Mouse (Mus musculus): ENCODE results near the gene Kif3c.
A peak's percentile ranks its signal among the peaks of the same experiment; 100 is the strongest.
"Not testable (repeated sequence)": the region's sequence is repeated elsewhere in the genome, so short reads cannot be mapped to it uniquely, and the experiment has no call there.

Kif3c gene

DNA sequence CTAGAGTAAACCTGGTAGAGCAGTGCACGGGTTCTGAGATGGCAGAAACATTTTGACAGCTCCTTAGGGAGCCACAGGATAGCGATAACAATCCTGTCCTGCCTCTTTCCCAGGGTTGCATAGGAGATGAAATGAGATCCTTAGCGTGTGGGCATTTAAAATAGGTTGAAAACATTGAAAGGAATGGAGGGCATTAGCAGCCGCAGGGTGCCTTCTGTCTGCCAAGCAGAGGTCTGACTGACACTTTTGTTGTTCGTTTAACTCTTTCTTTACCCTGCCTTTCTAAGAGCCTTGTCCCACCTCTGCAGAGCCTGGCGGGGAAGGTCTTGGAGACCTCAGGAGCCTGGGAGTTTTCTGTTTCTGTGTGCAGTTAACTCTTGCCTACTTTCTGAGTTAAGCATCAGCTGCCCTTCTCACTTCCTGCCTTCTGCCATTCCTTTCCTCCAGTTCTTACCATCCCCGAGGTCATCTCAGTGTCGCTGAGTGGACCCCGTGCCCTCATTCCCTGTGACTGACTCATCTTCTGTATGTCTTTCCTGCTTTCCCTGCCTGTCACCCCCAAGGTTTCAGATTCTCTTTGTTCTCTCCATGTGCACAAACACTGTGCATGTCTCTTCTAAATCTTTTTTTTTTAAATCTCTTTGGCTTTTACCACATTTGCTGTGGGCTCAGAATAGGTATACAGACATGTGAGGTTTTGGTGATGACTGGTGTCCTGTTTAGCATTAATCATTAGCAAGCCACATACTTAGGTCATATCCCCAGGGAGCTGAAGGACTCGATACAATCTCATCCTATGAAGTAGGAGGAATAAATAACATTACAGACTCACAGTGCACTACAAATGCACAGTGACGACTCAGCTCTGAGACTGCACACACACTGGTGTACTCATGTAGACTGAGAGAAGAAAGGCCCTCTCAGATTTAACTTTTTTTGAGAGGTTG, 6.3 kb downstream of the Kif3c start:
- DNase-seq (ENCODE audit: low spot score): no peak

DNA sequence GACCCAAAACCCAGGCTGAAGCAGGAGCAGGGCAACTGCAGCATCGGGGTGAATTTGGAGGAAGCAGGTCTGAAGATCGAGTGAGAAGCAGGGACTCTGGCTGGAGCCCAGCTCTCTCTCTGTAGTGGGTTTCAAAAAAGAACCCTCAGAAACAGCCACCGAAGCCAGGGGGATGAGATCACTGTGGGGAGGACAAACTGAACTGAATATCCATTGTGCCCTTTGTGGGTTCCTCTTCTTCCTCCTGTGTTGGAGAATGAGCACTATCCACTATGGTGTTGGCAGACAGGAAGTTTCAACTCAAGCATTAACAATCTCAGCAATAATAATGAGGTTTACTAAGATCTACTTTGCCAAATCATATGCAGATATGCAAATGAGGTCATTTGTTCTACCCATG, 7.1 kb downstream of the Kif3c start:
- no peak for DNase-seq (ENCODE audit: low spot score)

DNA sequence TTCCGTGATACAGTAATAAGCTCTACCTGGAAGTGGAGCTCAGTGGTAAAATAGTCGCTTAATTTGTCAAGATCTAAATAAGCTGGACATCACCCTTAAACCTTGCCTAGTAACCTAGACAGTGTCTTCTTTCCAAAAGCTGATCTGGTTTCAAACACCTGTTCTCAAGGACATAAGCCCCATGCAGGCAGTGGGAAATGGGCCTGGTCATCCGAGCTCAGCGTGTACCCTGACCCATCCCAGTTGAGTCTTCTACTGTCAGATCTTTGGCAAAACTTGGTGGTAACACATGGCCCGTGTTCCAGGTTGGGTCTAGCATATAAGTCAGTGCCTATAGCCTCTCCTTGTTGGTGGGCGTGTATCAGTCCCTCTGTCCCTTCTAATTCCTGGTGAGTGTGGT, 8.6 kb downstream of the Kif3c start:
- no peak for DNase-seq (ENCODE audit: low spot score)

DNA sequence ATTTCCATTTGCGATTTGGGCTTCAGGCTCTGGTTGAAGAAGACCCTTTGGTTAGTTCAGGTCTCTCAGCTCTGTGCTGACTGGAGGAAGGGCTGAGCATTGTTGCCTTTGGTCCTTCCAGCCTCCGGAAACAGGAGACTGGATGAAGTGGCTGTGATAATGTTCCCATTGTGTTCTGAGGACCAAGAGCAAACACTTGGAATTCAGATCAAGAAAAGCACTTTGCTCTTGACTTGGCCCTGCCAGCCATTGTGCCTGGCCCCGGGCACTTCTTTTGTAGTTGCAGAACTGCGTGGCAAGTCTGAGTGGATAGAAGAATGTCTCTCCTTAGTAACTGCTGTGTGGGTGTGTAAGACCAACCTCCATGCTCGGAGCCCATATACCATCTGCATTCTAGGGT, 9.6 kb downstream of the Kif3c start:
- DNase-seq (ENCODE audit: low spot score): no peak

DNA sequence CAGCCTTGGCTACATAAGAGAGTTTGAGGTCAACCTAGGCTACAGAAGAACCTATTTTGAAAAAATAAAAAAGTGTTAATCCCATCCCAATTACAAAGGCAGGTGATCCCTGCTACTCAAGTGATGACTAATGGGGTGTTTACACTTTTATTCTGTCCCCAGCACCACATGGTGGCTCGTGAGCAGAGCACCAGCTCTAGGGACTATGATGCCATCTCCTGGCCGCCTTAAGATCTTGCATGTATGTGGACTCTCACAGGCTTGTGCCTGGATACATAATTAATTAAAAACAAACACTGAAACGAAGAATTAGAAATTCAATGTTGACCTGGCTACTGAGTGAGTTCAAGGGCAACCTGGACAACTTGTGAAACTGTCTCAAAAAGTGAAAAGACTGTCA, 12.3 kb downstream of the Kif3c start:
- DNase-seq (ENCODE audit: low spot score): no peak

DNA sequence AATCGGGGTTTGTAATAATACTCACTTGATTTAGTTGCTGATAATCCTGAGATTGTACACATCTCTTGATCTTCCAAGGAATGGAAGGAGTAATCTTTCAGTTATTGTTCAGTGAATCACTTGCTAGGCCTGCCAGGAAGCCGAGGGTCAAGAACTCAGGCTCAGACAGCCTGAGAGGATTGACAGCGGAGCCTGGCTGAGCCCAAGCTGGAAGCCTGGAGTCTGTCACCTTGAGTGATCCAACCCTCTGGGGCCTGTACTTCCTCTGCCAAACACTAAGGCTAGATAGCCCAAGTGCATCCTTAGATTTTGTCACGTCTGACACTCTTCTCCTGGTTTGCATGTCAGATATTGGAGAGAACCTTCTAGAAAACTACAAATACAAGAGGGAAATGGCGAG, 12.8 kb downstream of the Kif3c start:
- DNase-seq (ENCODE audit: low spot score): no peak

DNA sequence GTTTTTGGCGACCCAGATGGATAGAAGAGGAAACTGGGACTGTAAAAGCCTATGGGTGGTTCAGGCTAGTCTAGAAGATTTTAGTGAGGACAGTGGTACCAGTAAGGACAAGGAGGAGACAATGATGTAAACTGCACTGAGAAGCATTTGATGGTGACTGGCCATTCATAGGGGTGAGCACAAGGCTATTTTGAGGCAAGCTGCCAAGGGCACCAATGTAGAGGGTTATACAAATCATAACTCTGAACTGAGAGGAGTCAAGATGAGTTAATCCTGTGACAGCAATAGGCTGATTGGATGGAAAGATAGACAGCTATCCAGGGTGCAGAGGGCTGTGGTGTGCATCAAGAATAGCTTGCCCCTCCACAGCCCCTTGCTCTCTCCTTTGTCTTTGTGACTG, 19.9 kb downstream of the Kif3c start:
- no peak for DNase-seq (ENCODE audit: low spot score)

DNA sequence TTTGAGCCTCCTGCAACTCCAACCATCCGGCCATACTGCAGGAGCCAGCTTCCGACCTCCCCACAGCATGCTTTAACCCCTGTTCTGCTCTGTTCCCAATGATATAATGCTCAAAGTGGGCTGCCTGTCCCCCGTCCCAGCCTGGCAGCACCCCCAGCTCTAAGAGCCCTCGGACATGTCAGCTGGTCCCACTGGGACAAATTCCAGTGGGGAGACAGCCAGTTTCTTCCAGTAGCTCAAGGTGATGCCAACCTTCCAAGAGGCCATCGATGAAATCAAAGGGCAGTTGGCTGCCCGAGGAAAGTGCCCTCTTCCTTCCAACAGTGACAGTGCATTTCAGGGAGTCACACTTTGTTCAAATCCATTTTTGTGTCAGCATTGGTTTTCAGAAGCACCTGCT, 20.3 kb downstream of the Kif3c start:
- no peak for DNase-seq (ENCODE audit: low spot score)

DNA sequence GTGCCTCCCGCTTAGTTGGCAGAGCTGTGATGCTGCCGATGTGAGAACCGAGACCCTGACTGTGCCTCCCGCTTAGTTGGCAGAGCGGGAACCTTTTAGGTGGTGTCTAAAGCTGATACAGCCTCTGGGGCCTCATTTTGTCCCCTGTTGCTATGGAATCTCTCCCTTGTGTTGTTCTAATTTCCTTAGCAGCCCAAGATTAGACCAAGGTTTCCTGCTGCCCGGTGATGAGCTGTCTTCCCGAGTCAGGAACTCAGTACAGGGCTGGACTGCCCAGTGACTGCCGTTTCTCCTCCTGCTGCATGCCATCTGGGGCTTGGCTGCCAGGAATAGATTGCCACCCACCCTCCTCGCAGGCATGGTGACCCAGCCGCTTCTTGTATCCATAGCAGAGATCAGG, 21.0 kb downstream of the Kif3c start:
- no peak for DNase-seq (ENCODE audit: low spot score)

DNA sequence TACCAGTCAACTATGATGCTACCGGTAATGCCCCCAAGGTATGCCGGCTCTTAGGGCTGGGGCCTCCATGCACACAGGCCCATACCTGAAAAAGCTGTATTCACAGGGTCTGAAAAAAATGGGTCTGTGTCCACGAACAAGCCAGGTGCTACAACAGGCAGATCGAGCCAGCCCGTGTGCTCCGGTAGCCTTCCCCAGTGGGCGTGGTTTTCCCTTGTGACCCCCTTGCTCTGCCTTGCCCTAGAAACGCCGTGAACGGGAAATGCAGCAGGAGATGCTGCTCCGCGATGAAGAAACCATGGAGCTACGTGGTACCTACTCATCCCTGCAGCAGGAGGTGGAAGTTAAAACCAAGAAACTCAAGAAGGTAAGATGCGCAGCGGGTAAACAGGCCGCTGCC, 23.0 kb downstream of the Kif3c start:
- no peak for DNase-seq (ENCODE audit: low spot score)

DNA sequence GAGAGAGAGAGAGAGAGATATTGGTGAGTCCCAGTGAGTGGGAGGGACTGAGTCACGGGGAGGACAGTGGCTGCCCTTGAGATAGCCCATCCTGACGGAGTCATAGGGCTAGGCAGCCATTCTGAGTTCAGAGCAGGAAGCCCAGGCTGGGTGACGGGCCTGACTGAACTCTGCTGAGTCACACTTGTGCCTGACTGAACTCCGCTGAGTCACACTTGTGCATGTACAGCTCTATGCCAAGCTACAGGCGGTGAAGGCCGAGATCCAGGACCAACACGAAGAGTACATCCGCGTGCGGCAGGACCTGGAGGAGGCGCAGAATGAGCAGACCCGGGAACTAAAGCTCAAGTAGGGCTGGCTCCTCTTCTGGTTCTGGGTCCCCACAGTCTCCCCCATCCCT, 24.5 kb downstream of the Kif3c start:
- DNase-seq (ENCODE audit: low spot score): no peak

DNA sequence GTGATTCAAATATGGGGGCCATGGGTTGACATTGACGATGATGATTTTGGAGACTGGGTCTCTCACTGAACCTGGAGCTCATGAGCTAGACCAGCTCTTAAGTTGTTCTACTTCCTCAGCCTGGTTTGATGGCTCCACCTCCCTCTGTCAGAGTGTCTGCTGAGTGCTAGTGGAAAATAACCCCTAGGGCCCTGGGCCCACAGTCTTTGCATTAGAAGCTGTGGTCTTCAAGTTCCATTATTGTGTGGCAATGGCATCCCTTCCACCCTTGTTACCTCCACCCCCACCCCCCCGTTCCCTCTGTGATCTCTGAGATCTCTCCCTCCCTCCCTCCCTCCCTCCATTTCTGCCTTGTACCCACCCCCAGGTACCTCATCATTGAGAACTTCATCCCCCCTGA, 25.1 kb downstream of the Kif3c start:
- DNase-seq (ENCODE audit: low spot score): no peak

DNA sequence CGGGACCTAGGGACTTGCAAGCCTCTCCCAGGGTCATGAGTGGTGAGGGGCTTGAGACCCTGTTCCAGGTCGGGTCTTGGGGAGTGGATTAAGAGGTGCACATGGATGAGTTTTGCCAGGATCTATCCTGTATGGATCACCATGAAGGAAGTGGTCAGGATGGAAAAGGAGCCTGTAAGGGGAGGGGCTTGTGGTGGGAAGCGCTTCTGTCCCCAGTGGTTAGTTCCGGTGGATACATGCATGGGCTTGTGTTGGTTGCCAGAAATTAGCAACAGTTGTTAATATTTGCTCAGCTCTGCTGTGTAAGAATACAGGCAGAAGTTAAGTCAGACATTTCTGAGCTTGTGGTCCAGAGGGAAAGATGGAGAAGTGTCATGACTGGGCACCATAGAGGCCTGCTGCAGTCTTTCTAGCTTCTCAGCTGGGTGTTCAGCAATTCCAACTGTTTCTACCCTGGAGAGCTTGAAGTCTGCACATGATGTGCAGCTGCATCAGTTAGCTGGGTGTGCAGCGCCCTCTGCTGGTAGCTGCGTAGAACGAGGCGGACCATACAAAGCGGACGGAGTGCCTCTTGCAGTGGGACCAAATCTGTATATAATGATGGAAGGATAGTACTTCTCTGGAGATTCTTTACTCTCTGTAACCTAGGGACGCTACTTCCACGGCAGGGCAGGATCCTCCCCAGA, 25.8 kb downstream of the Kif3c start:
- DNase-seq (ENCODE audit: low spot score): peak; percentile 86

DNA sequence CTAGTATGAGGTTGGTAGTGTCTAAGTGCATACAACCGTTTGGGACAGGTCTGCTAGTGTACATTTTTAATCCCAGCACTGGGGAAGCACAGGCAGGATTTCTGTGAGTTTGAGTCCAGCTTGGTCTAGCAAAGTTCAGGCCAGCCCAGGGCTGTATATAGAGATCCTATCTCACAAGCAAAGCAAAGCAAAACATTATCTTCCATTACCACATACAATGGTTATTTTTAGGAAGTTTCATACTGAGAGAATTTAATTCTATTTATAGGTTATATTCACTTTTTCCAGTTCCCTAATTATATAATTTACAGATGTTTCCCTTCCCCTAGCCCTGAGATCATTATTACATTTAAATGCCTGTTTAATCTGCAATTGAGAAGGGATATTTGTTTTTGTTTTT, 26.3 kb downstream of the Kif3c start:
- DNase-seq (ENCODE audit: low spot score): no peak

DNA sequence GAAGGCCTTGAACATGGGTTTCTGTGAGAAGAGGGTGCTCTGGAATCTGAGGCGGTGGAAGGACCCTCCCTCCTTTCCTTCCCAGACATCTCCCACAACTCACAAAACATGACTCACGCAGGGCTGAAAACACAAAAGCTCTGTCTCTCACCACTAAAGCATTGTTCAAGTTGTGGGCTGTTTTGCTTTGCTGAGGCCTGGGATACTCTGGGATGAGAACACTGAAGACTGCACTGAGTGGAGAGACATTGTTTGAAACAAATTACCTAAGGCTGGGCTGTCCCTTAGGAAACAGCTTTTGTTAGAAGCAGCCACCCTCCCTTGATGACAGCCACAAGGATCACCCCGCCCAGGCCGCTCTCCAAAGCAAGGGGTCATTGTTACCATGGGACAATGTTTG, 28.2 kb downstream of the Kif3c start:
- DNase-seq (ENCODE audit: low spot score): no peak

DNA sequence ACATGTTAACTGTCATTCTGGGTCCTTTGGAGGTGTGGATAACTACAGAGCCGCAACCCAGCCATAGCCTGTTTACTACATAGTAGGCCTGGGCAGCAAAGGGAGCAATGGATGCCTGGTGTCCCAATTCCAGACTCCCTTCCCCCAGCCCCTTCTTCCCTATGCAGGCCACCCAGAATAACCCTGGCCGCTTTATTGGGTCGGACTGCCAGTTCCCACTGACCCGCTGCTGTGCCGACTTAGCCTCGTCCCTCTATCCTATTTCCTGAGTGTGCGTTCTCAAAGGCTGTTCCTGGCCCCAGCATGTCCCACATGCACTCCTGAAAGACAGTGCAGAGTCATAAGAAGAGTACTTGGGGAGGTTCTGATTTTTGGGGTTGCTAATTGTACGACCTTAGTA, 32.0 kb downstream of the Kif3c start:
- DNase-seq (ENCODE audit: low spot score): no peak

DNA sequence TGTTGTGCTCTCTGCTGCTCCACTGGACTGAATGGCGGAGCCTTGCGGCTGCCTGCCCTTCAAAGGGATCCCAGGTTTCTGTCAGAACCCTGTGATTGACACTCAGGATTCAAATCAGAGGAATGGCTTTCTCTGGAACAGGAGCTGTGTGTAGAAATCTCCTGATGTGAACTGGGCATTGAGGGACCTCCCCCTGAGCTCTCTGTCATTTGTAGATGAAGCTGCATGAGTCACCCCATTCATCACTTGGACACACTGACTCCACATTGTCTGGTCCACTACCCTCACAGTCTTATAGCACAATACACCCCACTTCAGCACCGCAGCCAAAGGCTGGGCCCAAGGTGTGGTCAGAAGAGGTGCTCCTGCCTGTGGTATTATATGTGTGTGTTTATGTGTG, 40.7 kb downstream of the Kif3c start:
- DNase-seq (ENCODE audit: low spot score): not testable (repeated sequence)

DNA sequence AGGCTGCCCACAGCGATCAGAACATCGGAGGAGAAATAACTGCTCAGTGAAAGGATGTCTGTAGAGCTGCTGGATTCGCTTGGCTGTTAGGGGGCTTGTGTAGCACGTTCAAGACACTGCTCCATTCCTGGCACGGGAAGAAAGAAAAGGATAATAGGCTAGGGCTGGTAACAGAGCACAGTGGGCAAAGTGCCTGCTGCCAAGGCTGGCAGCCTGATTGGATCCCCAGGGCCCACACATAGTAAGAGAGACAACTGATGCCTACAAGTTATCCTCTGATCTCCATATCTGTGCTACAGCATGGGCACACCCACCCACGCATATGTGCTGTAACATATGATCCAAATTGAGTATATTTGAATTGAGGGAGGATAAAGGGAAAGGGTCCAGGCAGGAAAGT, 41.7 kb downstream of the Kif3c start:
- DNase-seq (ENCODE audit: low spot score): no peak

DNA sequence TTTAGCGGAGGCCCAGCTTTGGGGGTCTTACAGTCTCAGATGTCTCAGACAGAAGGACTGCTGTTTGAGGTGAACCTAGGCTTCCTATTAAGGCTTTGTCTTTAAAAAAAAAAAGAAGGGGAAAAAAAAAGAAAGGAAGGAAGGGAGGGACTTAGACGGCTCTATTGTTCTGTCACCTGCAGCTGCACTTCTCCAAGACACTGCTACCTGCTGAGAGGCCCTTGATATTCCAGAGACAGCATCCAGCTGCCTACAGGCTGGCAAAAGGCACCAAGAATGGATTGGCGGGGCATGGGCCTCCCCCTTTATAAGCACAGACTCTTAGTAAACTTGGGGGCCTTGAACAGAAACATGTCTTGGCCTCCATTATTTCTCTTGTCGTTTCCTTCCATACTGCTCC, 50.0 kb downstream of the Kif3c start:
- DNase-seq (ENCODE audit: low spot score): no peak

DNA sequence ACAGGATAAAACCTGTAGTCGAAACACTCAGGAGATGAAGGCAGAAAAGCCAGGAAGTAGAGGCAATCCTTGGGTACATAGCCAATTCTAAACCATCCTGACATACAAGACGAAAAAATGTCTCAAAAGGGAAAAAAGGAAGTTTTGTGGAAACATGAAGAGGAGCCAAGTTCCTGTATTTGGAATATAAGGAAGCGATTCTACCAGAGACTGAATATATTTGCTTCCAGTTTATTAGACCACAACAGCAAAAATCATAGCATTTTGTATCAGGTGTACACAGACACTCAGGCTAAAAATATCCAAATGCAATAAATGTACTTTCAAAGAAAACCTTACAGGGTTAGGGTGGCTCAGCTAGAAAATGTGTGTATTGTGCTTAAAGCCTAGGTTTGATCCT, 53.8 kb downstream of the Kif3c start:
- DNase-seq (ENCODE audit: low spot score): no peak

DNA sequence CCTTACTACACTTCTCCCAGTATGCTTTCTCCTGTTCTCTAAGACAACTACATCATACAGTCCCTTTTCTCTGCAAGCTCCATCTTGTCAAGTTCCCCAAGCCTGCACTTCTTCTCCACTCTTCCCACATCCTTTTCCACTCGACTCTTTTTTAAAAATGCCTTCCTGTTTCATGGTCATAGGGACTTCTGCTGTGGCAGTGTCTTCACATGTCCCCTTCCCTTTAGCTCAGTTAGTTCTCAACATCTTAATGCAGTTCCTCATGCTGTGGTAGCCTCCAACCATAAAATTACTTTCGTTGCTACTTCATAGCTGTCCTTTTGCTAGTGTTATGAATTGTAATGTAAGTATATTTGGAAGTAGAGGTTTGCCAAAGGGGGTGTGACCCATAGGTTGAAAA, 55.6 kb downstream of the Kif3c start:
- no peak for DNase-seq (ENCODE audit: low spot score)

DNA sequence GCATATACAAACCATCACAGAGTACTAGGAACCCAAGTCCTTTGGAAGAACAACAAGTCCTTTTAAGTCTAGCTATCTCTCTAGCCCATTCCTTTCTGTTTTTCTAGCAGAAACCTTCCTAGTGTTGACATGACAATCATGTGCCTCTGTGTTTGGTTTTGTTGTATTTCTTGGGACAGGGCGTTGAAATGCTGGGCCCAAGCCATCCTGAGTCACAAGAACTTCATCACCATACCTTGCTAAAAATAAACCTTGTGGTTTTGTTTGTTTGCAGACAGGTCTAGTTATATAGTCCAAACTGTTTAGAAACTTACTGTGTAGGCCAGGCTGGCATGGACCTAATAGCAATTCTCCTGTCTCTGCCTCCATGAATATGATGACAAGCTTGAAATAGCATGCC, 57.9 kb downstream of the Kif3c start:
- DNase-seq (ENCODE audit: low spot score): no peak

DNA sequence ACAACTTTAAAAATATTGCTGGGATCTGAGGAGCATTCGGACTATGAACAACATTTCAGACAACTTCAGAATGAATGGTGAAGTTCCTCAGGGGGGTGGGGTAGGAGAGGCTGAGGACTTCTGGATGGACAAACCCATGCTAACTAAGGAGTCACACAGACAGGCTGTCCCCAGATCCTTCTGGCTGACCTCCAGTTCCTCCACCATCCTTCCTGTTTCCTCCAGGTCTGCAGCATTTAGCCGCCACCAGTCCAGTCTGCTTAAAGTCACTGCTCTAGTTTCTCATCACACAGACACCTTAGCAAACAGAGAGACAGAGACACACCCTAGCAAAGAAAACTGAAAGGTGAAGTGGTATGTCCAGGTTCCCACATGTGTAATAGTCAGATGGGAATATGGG, 59.2 kb downstream of the Kif3c start:
- no peak for DNase-seq (ENCODE audit: low spot score)
